ENCODE assay signal across 9 mouse cellular contexts in the genomic region with DNA sequence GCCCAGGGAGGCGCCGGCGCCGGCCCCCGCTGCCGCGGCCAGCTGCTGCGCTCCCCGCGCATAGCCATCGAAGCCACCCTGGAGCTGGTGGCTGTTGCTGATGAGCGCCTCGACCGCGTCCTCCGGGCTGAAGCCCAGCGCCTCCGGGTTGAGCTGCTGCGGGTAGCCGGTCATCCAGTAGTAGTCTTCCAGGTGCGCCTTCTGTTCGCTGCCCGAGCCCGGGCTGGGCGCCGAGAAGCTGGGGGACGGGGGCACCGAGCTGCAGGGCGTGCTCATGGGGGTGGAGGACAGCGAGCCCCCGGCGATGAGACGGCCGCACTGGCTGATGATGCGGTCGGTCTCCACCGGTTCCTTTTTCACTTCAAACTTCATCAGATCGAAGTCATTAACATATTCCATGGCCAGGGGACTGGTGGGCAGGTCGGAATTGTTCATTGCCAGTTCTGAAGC. TPM values are rescaled to one million over a fixed set of nuclear protein-coding genes. Genes with fewer than 3 reads are reported as not detected.
A peak's percentile ranks its signal among the peaks of the same experiment; 100 is the strongest.
DNase-seq lines count a peak whose midpoint lies in the region; ATAC-seq and TF ChIP-seq lines count a peak whose summit lies in the region.
"Had no signal": no experiment of that assay in that cellular context is flagged by ENCODE, and none has a peak within 500 bp of the region (broad histone marks: within the 10 kb centered on the region; RNA-seq: fewer than 3 reads in every experiment).

No protein-coding gene starts in this region.

- H3K4me2 ChIP-seq in forebrain, embryonic 11.5 days (ENCODE audit: low read depth, low read length, severe bottlenecking): peak overlapping the region; percentile 88
- peak overlapping the region; percentile 59 for H3K4me2 ChIP-seq in liver, embryonic 14.5 days (ENCODE audit: low read depth)
- H3K4me2 ChIP-seq in neural tube, embryonic 14.5 days (ENCODE audit: low read depth, low read length): peak overlapping the region; percentile 88

- no peak for TF ChIP-seq CTCF in kidney, adult 2 months (conservative IDR thresholded peaks at IDR 0.05; ENCODE audit: insufficient read depth, insufficient read length, low read depth, low read length)
- no peak for TF ChIP-seq CTCF in liver, embryonic 14.5 days (IDR thresholded peaks at IDR 0.05; ENCODE audit: low read depth)

- no peaks in the 10 kb centered on the region for H3K27me3 ChIP-seq in kidney, adult 2 months (replicated peaks; ENCODE audit: control insufficient read depth, insufficient read depth, low read length)
- peaks cover 4% of the 10 kb centered on the region; the same call in 1 of the 2 replicates for H3K27me3 ChIP-seq in forebrain, embryonic 11.5 days (ENCODE audit: control insufficient read depth, insufficient read depth, low read length)
- H3K27me3 ChIP-seq in hindbrain, embryonic 10.5 days (ENCODE audit: insufficient read depth, poor library complexity, severe bottlenecking): peaks cover 34% of the 10 kb centered on the region
- H3K27me3 ChIP-seq in liver, embryonic 14.5 days (ENCODE audit: control insufficient read depth, insufficient read depth, low read length): peaks cover 37% of the 10 kb centered on the region
- H3K27me3 ChIP-seq in neural tube, embryonic 14.5 days (ENCODE audit: control insufficient read depth, insufficient read depth, low read length): no peaks in the 10 kb centered on the region

- peak; percentile 51 for DNase-seq in kidney, adult 2 months
- no peak for DNase-seq in kidney, adult 11 months
- DNase-seq in adrenal gland, postnatal 36 days: peak; percentile 42 to 66
- DNase-seq in forebrain, embryonic 11.5 days (ENCODE audit: low spot score): peak; percentile 83
- peak; percentile 77 for DNase-seq in hindbrain, embryonic 10.5 days (ENCODE audit: low spot score)
- no peak for DNase-seq in liver, embryonic 14.5 days (ENCODE audit: low read depth in 3 of 3, low spot score in 3 of 3)
- DNase-seq in urinary bladder, adult 2 months (ENCODE audit: low spot score): peak; percentile 47

- WGBS in kidney, adult 2 months: under 1% methylated on average over 38 of the region's 39 CpGs
- WGBS in forebrain, embryonic 11.5 days: under 1% methylated on average over 35 of the region's 39 CpGs
- WGBS in hindbrain, embryonic 10.5 days: under 1% methylated on average over 39 of the region's 39 CpGs
- WGBS in liver, embryonic 14.5 days (ENCODE audit: insufficient replicate concordance): under 1% methylated on average over 30 of the region's 39 CpGs
- WGBS in neural tube, embryonic 14.5 days: 0% methylated on average over 23 of the region's 39 CpGs

- TF ChIP-seq EP300 in liver, embryonic 14.5 days (IDR thresholded peaks at IDR 0.05; ENCODE audit: low read depth): no peak

- peak overlapping the region; percentile 95 for H3K4me3 ChIP-seq in kidney, adult 2 months (ENCODE audit: insufficient read depth, low read depth, low read length)
- H3K4me3 ChIP-seq in forebrain, embryonic 11.5 days (ENCODE audit: low read depth, low read length): peak overlapping the region; percentile 57
- peak overlapping the region; percentile 74 for H3K4me3 ChIP-seq in hindbrain, embryonic 10.5 days
- H3K4me3 ChIP-seq in liver, embryonic 14.5 days (ENCODE audit: insufficient read depth in 1 of 2, low read depth in 2 of 2, low read length in 2 of 2): peak overlapping the region; percentile 50 to 54
- peak overlapping the region; percentile 64 for H3K4me3 ChIP-seq in neural tube, embryonic 14.5 days (ENCODE audit: low read depth, low read length)

- no peak for TF ChIP-seq POLR2A in kidney, adult 2 months (IDR thresholded peaks at IDR 0.05; ENCODE audit: low read depth, low read length)

- peak overlapping the region; percentile 96 for H3K27ac ChIP-seq in kidney, adult 2 months (ENCODE audit: insufficient read depth, low read depth, low read length)
- H3K27ac ChIP-seq in forebrain, embryonic 11.5 days (ENCODE audit: low read depth, low read length): peak overlapping the region; percentile 71
- peak overlapping the region; percentile 89 for H3K27ac ChIP-seq in hindbrain, embryonic 10.5 days
- no peak overlapping the region for H3K27ac ChIP-seq in liver, embryonic 14.5 days
- H3K27ac ChIP-seq in neural tube, embryonic 14.5 days (ENCODE audit: low read depth, low read length): peak overlapping the region; percentile 86

- H3K9me3 ChIP-seq in forebrain, embryonic 11.5 days (ENCODE audit: control insufficient read depth, low read length): no peaks in the 10 kb centered on the region
- no peaks in the 10 kb centered on the region for H3K9me3 ChIP-seq in hindbrain, embryonic 10.5 days
- no peaks in the 10 kb centered on the region for H3K9me3 ChIP-seq in liver, embryonic 14.5 days (ENCODE audit: control insufficient read depth, low read length)
- no peaks in the 10 kb centered on the region for H3K9me3 ChIP-seq in neural tube, embryonic 14.5 days (ENCODE audit: control insufficient read depth, low read length)

- H3K4me1 ChIP-seq in kidney, adult 2 months (ENCODE audit: control insufficient read depth, insufficient read depth, low read length): peaks cover 5% of the 10 kb centered on the region; the same call in 1 of the 2 replicates
- peaks cover 5% of the 10 kb centered on the region; the same call in 1 of the 2 replicates for H3K4me1 ChIP-seq in forebrain, embryonic 11.5 days (replicated peaks; ENCODE audit: control insufficient read depth, insufficient read depth, low read length)
- peaks cover 40% of the 10 kb centered on the region for H3K4me1 ChIP-seq in hindbrain, embryonic 10.5 days (replicated peaks)
- no peaks in the 10 kb centered on the region; a peak in 1 of 4 replicates for H3K4me1 ChIP-seq in liver, embryonic 14.5 days (replicated peaks; ENCODE audit: control insufficient read depth in 2 of 2, insufficient read depth in 2 of 2, low read length in 1 of 2)
- peaks cover 3% of the 10 kb centered on the region; the same call in 1 of the 2 replicates for H3K4me1 ChIP-seq in neural tube, embryonic 14.5 days (ENCODE audit: control insufficient read depth, insufficient read depth, low read length)

- H3K36me3 ChIP-seq in kidney, adult 2 months (ENCODE audit: control insufficient read depth, insufficient read depth, low read length): peaks cover 3% of the 10 kb centered on the region; the same call in 1 of the 2 replicates
- H3K36me3 ChIP-seq in forebrain, embryonic 11.5 days (ENCODE audit: control insufficient read depth, insufficient read depth, low read length): no peaks in the 10 kb centered on the region
- no peaks in the 10 kb centered on the region for H3K36me3 ChIP-seq in hindbrain, embryonic 10.5 days
- no peaks in the 10 kb centered on the region for H3K36me3 ChIP-seq in liver, embryonic 14.5 days (replicated peaks; ENCODE audit: control insufficient read depth, insufficient read depth, low read depth)
- no peaks in the 10 kb centered on the region for H3K36me3 ChIP-seq in neural tube, embryonic 14.5 days (ENCODE audit: control insufficient read depth, insufficient read depth, low read length)
- H3K36me3 ChIP-seq: G1E had no signal

- H3K9ac ChIP-seq in forebrain, embryonic 11.5 days (ENCODE audit: low read length): peak overlapping the region; percentile 66
- H3K9ac ChIP-seq in liver, embryonic 14.5 days (replicated peaks): peak overlapping the region; percentile 34; the same call in 1 of the 2 replicates
- peak overlapping the region; percentile 76 for H3K9ac ChIP-seq in neural tube, embryonic 14.5 days (replicated peaks; ENCODE audit: low read depth, low read length)

- peak; percentile 20 for ATAC-seq in forebrain, embryonic 11.5 days (replicated peaks; ENCODE audit: low FRiP score)
- no peak for ATAC-seq in liver, embryonic 14.5 days (ENCODE audit: insufficient read depth)
- peak; percentile 13; the same call in 1 of the 2 replicates for ATAC-seq in neural tube, embryonic 14.5 days (ENCODE audit: low read depth)

RNA-seq across cellular contexts. Expression of gene Maf, which starts 1.2 kb away (rescaled TPM):
- polyA plus RNA-seq in kidney, adult 2 months (2012; rRNA removed): 42.4 and 44.3 TPM in 2 replicates
- total RNA-seq in adrenal gland, postnatal 36 days (2021): 10 to 100 TPM; 22.6 to 27.8 TPM
- polyA plus RNA-seq in forebrain, embryonic 11.5 days (2014; fragmentation: Nextera tagmentation; extraction: Ambion mirVana): 3.3 and 4.0 TPM in 2 replicates
- 2.3 and 2.9 TPM in 2 replicates for polyA plus RNA-seq in hindbrain, embryonic 10.5 days (2016; fragmentation: Nextera tagmentation; extraction: Ambion mirVana)
- 2.6 and 3.1 TPM in 2 replicates for polyA plus RNA-seq in liver, embryonic 14.5 days (2012; rRNA removed)
- polyA plus RNA-seq in liver, embryonic 14.5 days (2014; fragmentation: Nextera tagmentation; extraction: Ambion mirVana): 2.0 and 2.2 TPM in 2 replicates
- polyA plus RNA-seq in neural tube, embryonic 14.5 days (2014; fragmentation: Nextera tagmentation; extraction: Ambion mirVana): 20.5 and 20.9 TPM in 2 replicates
- polyA plus RNA-seq in urinary bladder, adult 2 months (2012; rRNA removed): 16.7 and 23.5 TPM in 2 replicates
- polyA plus RNA-seq: G1E had no signal

Comparison
In these comparisons a context has a peak if more than half of its experiments do, and no peak if none do; other contexts are left out.
1. DNase-seq: peak in kidney, adult 2 months (single experiment), adrenal gland, postnatal 36 days (2 of 2), forebrain, embryonic 11.5 days (single experiment), hindbrain, embryonic 10.5 days (single experiment) and urinary bladder, adult 2 months (single experiment); none in kidney, adult 11 months (single experiment) and liver, embryonic 14.5 days (0 of 3).
2. Peak in every context shown above with its lines, with median percentiles within 50 percentile points of each other: H3K4me3 ChIP-seq, H3K4me2 ChIP-seq and H3K9ac ChIP-seq.